Mouse (Mus musculus) fibroblast of lung, adult 2 months (primary cell): Measurements from ENCODE around the gene Pus1.

Source experiments
- DNase-seq: peaks from one replicate; pipeline ENCODE4 v3.0.0-alpha.2; 2011; ENCODE audit warnings: low read depth

The Pus1 gene

GRCm38 (mm10) chr5:110779998-110780760 is at the start of gene Pus1:
TSS of gene Pus1 (minus strand) at chr5:110780659.
- DNase-seq: peak; percentile 67

GRCm38 (mm10) chr5:110827576-110827975 is 47.1 kb upstream of the Pus1 start:
- no peak for DNase-seq

- DNase-seq: no peak
These were observed 46.5 kb upstream of the Pus1 start for GRCm38 (mm10) chr5:110826781-110827495.

- DNase-seq: no peak
These were observed 44.0 kb upstream of the Pus1 start for GRCm38 (mm10) chr5:110824421-110824820.

- peak; percentile 94 for DNase-seq
These were observed 29.3 kb upstream of the Pus1 start, which contains the start of gene Ulk1 for GRCm38 (mm10) chr5:110809667-110810325. TSS of gene Ulk1 (minus strand) at chr5:110810097.

GRCm38 (mm10) chr5:110808821-110809666 is 28.6 kb upstream of the Pus1 start:
- DNase-seq: peak; percentile 56

GRCm38 (mm10) chr5:110808061-110808631 is 27.7 kb upstream of the Pus1 start:
- peak; percentile 77 for DNase-seq

GRCm38 (mm10) chr5:110807453-110807852 is 27.0 kb upstream of the Pus1 start:
- no peak for DNase-seq

- no peak for DNase-seq
These were observed 26.2 kb upstream of the Pus1 start for GRCm38 (mm10) chr5:110806676-110807075.

- DNase-seq: no peak
These were observed 25.7 kb upstream of the Pus1 start for GRCm38 (mm10) chr5:110806154-110806553.

- no peak for DNase-seq
These were observed 23.7 kb upstream of the Pus1 start for GRCm38 (mm10) chr5:110804012-110804743.

GRCm38 (mm10) chr5:110802809-110803208 is 22.4 kb upstream of the Pus1 start:
- DNase-seq: no peak

- peak; percentile 53 for DNase-seq
These were observed 21.7 kb upstream of the Pus1 start for GRCm38 (mm10) chr5:110802186-110802585.

- DNase-seq: no peak
These were observed 20.7 kb upstream of the Pus1 start for GRCm38 (mm10) chr5:110801036-110801624.

- no peak for DNase-seq
These were observed 17.2 kb upstream of the Pus1 start for GRCm38 (mm10) chr5:110797696-110798095.

GRCm38 (mm10) chr5:110794363-110794762 is 13.9 kb upstream of the Pus1 start:
- no peak for DNase-seq

- DNase-seq: no peak
These were observed 8.2 kb upstream of the Pus1 start for GRCm38 (mm10) chr5:110788684-110789083.

GRCm38 (mm10) chr5:110786081-110786835 is 5.8 kb upstream of the Pus1 start:
- no peak for DNase-seq

- no peak for DNase-seq
These were observed 2.7 kb upstream of the Pus1 start for GRCm38 (mm10) chr5:110783150-110783549.
